Mouse (Mus musculus): Measurements from ENCODE around the gene Tmem213. TPM values are rescaled to one million over a fixed set of nuclear protein-coding genes. Genes with fewer than 3 reads are reported as not detected.

The Tmem213 gene
- polyA plus RNA-seq, 1 experiment from 2014 or later = not detected

DNA sequence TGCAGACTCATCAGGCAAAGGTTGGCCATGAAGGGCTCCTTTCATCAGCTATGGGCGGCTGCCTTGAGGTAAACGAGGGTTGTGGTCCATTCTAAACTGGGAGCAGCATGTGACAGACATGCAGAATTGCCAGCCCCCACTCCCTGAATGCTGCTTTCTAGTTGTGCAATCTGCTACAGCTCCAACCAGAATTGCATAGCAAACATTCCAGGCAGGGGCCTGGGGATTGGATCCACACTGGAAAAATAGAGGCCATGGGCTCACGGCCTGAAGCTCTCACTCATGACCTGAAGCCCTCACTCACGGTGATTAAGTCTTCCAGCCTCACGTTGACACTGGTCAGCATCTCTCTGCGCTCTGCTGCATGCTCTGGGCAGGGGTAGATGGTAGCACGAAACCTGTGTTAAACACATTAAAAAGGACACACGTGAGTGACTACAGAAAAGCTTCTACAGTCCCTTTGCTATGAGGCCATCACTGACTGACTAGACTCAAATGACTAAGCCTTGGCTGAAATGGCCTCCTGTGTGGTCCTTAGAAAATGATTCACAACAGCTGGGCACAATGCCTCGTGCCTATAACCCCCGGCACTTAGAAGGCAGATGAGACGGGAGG is 27.2 kb upstream of the Tmem213 start:
- Histone ChIP-seq H3K27ac (ENCODE audit: low read length) (no peak overlapping the region), H3K9ac (ENCODE audit: low read depth, low read length) (no peak overlapping the region), H3K4me1 (ENCODE audit: control insufficient read depth, insufficient read depth, low read length) (no peaks in the 10 kb centered on the region), H3K36me3 (ENCODE audit: control insufficient read depth, insufficient read depth, low read length) (no peaks in the 10 kb centered on the region), H3K9me3 (replicated peaks; ENCODE audit: control insufficient read depth, low read length, poor library complexity, severe bottlenecking) (no peaks in the 10 kb centered on the region), H3K4me2 (ENCODE audit: low read length) (no peak overlapping the region), H3K4me3 (ENCODE audit: low read depth, low read length) (no peak overlapping the region), H3K27me3 (ENCODE audit: control insufficient read depth, insufficient read depth, low read depth, low read length) (no peaks in the 10 kb centered on the region)
- 52% methylated on average over 11 of the region's 11 CpGs for WGBS
- no peak for ATAC-seq

- no peak for ATAC-seq
- Histone ChIP-seq H3K27me3 (ENCODE audit: control insufficient read depth, insufficient read depth, low read depth, low read length) (no peaks in the 10 kb centered on the region), H3K4me1 (ENCODE audit: control insufficient read depth, insufficient read depth, low read length) (no peaks in the 10 kb centered on the region), H3K4me2 (ENCODE audit: low read length) (no peak overlapping the region), H3K27ac (ENCODE audit: low read length) (no peak overlapping the region), H3K4me3 (ENCODE audit: low read depth, low read length) (no peak overlapping the region), H3K36me3 (ENCODE audit: control insufficient read depth, insufficient read depth, low read length) (no peaks in the 10 kb centered on the region), H3K9me3 (replicated peaks; ENCODE audit: control insufficient read depth, low read length, poor library complexity, severe bottlenecking) (no peaks in the 10 kb centered on the region), H3K9ac (ENCODE audit: low read depth, low read length) (no peak overlapping the region)
- WGBS = 34% methylated on average over 4 of the region's 4 CpGs
Measured at GRCm38 (mm10) chr6:38083204-38083603, 25.9 kb upstream of the Tmem213 start.

- H3K27me3 ChIP-seq (ENCODE audit: control insufficient read depth, insufficient read depth, low read depth, low read length) = no peaks in the 10 kb centered on the region
- no peaks in the 10 kb centered on the region for H3K9me3 ChIP-seq (replicated peaks; ENCODE audit: control insufficient read depth, low read length, poor library complexity, severe bottlenecking)
- 87% methylated on average over 9 of the region's 9 CpGs for WGBS
- H3K27ac ChIP-seq (ENCODE audit: low read length) = no peak overlapping the region
- H3K4me3 ChIP-seq (ENCODE audit: low read depth, low read length) = no peak overlapping the region
- no peaks in the 10 kb centered on the region for H3K4me1 ChIP-seq (ENCODE audit: control insufficient read depth, insufficient read depth, low read length)
- H3K36me3 ChIP-seq (ENCODE audit: control insufficient read depth, insufficient read depth, low read length) = no peaks in the 10 kb centered on the region
- no peak overlapping the region for H3K4me2 ChIP-seq (ENCODE audit: low read length)
- no peak for ATAC-seq
- no peak overlapping the region for H3K9ac ChIP-seq (ENCODE audit: low read depth, low read length)
Measured at GRCm38 (mm10) chr6:38087242-38088026, 21.6 kb upstream of the Tmem213 start.

- Histone ChIP-seq H3K4me3 (ENCODE audit: low read depth, low read length) (no peak overlapping the region), H3K27me3 (ENCODE audit: control insufficient read depth, insufficient read depth, low read depth, low read length) (no peaks in the 10 kb centered on the region), H3K4me2 (ENCODE audit: low read length) (no peak overlapping the region), H3K9me3 (replicated peaks; ENCODE audit: control insufficient read depth, low read length, poor library complexity, severe bottlenecking) (no peaks in the 10 kb centered on the region), H3K36me3 (ENCODE audit: control insufficient read depth, insufficient read depth, low read length) (no peaks in the 10 kb centered on the region), H3K4me1 (ENCODE audit: control insufficient read depth, insufficient read depth, low read length) (no peaks in the 10 kb centered on the region), H3K27ac (ENCODE audit: low read length) (no peak overlapping the region), H3K9ac (ENCODE audit: low read depth, low read length) (no peak overlapping the region)
- ATAC-seq = no peak
- WGBS = 96% methylated on average over 8 of the region's 8 CpGs
Measured at GRCm38 (mm10) chr6:38092539-38092938, 16.5 kb upstream of the Tmem213 start.

DNA sequence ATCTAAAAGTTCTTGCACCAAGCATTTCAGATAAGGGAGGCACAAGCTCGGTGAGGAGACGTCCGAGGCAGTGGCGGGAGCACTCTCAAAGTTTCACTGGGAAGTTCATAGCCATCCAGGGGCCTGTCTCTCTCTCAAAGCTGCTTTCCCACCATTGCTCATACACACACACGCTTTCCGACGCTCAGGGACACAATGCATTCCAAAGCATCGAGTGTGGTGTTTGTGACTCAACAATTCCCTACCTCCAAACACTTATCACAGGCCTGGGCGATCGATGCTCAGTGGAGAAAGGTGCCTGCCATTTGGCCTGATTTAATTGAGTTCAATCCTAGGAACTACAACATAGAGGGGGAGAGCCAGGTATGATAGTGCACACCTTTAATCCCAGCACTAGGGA is 14.4 kb upstream of the Tmem213 start:
- no peak overlapping the region for H3K27ac ChIP-seq (ENCODE audit: low read length)
- H3K4me1 ChIP-seq (ENCODE audit: control insufficient read depth, insufficient read depth, low read length) = no peaks in the 10 kb centered on the region
- H3K4me3 ChIP-seq (ENCODE audit: low read depth, low read length) = no peak overlapping the region
- WGBS = 86% methylated on average over 10 of the region's 10 CpGs
- no peak overlapping the region for H3K4me2 ChIP-seq (ENCODE audit: low read length)
- H3K36me3 ChIP-seq (ENCODE audit: control insufficient read depth, insufficient read depth, low read length) = no peaks in the 10 kb centered on the region
- no peak for ATAC-seq
- no peaks in the 10 kb centered on the region for H3K27me3 ChIP-seq (ENCODE audit: control insufficient read depth, insufficient read depth, low read depth, low read length)
- no peaks in the 10 kb centered on the region for H3K9me3 ChIP-seq (replicated peaks; ENCODE audit: control insufficient read depth, low read length, poor library complexity, severe bottlenecking)
- no peak overlapping the region for H3K9ac ChIP-seq (ENCODE audit: low read depth, low read length)

DNA sequence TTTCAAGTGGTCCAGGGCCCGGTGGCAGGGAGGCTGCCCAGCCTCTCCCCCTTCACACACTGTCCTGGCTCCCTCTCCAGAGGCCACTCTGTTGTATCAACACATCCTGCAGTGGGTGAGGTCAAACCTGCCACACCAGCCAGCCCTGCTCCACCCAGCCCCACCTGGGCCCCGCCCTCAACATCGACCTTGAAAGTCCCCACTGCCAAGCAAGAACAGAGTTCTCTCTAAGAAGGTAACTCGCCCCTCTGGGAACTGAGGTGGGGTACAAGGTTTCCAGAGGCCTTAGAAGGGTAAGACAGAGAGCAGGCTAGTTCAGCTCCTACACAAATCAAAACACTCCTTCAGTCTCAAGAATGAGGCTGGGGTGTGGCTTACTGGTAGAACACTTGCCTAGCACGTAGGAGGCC is 12.1 kb upstream of the Tmem213 start:
- 71% methylated on average over 5 of the region's 5 CpGs for WGBS
- H3K36me3 ChIP-seq (ENCODE audit: control insufficient read depth, insufficient read depth, low read length) = no peaks in the 10 kb centered on the region
- ATAC-seq = no peak

DNA sequence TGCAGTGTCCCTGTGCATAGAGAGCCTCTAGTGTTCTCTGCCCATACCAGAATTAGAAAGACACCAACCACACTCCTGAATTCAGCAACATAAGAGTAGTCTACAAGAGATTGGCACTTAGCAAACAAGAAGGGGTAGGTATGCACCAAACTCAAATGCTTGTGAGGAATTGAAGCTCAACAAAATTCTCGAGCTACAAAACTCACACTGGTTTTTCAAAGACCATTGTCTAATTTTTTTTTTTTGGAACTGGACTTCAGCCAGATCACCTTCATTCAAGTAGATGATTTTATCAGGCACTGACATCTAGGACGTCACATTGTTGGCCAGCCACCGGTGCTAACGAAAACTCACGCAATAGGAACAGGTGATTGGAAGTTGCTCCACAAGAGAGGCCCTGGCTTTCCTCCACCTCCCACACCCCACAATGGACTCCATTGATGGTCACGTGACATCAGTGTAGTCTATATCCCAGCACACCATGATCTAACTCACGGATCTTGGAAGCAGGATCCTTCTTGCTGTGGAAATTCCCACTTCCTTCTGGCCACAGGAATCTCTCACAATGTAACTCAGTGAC is 6.7 kb upstream of the Tmem213 start:
- Histone ChIP-seq H3K9ac (ENCODE audit: low read depth, low read length) (no peak overlapping the region), H3K27me3 (ENCODE audit: control insufficient read depth, insufficient read depth, low read depth, low read length) (no peaks in the 10 kb centered on the region), H3K4me3 (ENCODE audit: low read depth, low read length) (no peak overlapping the region), H3K9me3 (replicated peaks; ENCODE audit: control insufficient read depth, low read length, poor library complexity, severe bottlenecking) (no peaks in the 10 kb centered on the region), H3K4me2 (ENCODE audit: low read length) (no peak overlapping the region), H3K36me3 (ENCODE audit: control insufficient read depth, insufficient read depth, low read length) (no peaks in the 10 kb centered on the region), H3K4me1 (ENCODE audit: control insufficient read depth, insufficient read depth, low read length) (no peaks in the 10 kb centered on the region), H3K27ac (ENCODE audit: low read length) (no peak overlapping the region)
- ATAC-seq = no peak
- 81% methylated on average over 7 of the region's 7 CpGs for WGBS

More for the DNA sequence above, 12.1 kb upstream of the Tmem213 start:
- no peak overlapping the region for H3K27ac ChIP-seq (ENCODE audit: low read length)
- H3K9me3 ChIP-seq (replicated peaks; ENCODE audit: control insufficient read depth, low read length, poor library complexity, severe bottlenecking) = no peaks in the 10 kb centered on the region
- H3K4me3 ChIP-seq (ENCODE audit: low read depth, low read length) = no peak overlapping the region
- no peaks in the 10 kb centered on the region for H3K4me1 ChIP-seq (ENCODE audit: control insufficient read depth, insufficient read depth, low read length)
- no peak overlapping the region for H3K9ac ChIP-seq (ENCODE audit: low read depth, low read length)
- H3K4me2 ChIP-seq (ENCODE audit: low read length) = no peak overlapping the region
- H3K27me3 ChIP-seq (ENCODE audit: control insufficient read depth, insufficient read depth, low read depth, low read length) = no peaks in the 10 kb centered on the region

DNA sequence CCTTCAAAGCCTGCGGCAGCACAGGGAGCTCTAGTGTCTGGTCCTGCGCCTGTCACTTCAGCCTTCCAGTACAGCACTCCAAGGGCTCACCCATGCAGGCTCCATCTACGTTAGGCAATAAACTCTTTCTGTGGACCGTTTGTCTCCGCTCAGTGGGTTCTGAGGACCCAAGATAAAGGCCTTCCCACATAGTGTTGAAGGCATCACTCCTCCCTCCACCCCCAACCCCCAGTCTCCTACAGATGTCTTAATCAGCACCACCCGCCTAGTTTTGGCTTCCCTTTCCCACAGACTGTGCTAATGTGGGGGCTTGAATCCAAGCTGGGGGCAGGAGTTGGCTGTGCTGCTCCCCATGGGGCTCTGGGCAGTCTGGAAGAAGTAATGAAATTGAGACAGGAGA is 5.3 kb upstream of the Tmem213 start:
- Histone ChIP-seq H3K9me3 (replicated peaks; ENCODE audit: control insufficient read depth, low read length, poor library complexity, severe bottlenecking) (no peaks in the 10 kb centered on the region), H3K36me3 (ENCODE audit: control insufficient read depth, insufficient read depth, low read length) (no peaks in the 10 kb centered on the region), H3K27ac (ENCODE audit: low read length) (no peak overlapping the region), H3K27me3 (ENCODE audit: control insufficient read depth, insufficient read depth, low read depth, low read length) (no peaks in the 10 kb centered on the region), H3K4me2 (ENCODE audit: low read length) (no peak overlapping the region), H3K4me1 (ENCODE audit: control insufficient read depth, insufficient read depth, low read length) (no peaks in the 10 kb centered on the region), H3K4me3 (ENCODE audit: low read depth, low read length) (no peak overlapping the region), H3K9ac (ENCODE audit: low read depth, low read length) (no peak overlapping the region)
- no peak for ATAC-seq
- WGBS = 55% methylated on average over 6 of the region's 6 CpGs

DNA sequence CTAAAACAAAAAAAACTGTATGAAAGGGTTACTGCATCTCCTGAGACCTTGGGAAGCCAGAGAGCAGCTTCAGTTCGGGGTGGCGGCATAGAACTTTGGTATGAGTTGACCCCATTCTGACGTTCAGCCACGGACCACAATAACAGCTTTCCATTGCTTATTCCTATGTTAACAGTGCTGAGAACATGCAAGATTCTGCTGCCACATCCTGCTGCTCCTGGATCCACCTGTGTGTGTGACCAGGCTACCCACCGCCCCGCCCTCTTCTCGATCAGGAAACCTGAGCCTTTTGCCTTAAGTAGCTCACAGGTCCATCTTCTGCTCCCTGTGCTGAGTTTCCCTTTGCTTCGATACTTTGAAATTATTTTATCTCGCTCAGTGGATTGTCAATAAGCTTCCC is 3.1 kb upstream of the Tmem213 start:
- 90% methylated on average over 9 of the region's 9 CpGs for WGBS
- no peaks in the 10 kb centered on the region for H3K27me3 ChIP-seq (ENCODE audit: control insufficient read depth, insufficient read depth, low read depth, low read length)
- ATAC-seq = no peak

More for the DNA sequence above, 3.1 kb upstream of the Tmem213 start:
- H3K36me3 ChIP-seq (ENCODE audit: control insufficient read depth, insufficient read depth, low read length) = no peaks in the 10 kb centered on the region
- no peak overlapping the region for H3K4me3 ChIP-seq (ENCODE audit: low read depth, low read length)
- H3K9ac ChIP-seq (ENCODE audit: low read depth, low read length) = no peak overlapping the region
- no peak overlapping the region for H3K4me2 ChIP-seq (ENCODE audit: low read length)
- 0 out of 2 replicates have a peak, but pooled peaks cover 4% of the 10 kb centered on the region for H3K4me1 ChIP-seq (ENCODE audit: control insufficient read depth, insufficient read depth, low read length)
- H3K27ac ChIP-seq (ENCODE audit: low read length) = no peak overlapping the region
- H3K9me3 ChIP-seq (replicated peaks; ENCODE audit: control insufficient read depth, low read length, poor library complexity, severe bottlenecking) = no peaks in the 10 kb centered on the region

Measured in midbrain, embryonic 16.5 days (tissue).